Mouse (Mus musculus) common myeloid progenitor, adult 5-6 weeks (primary cell): Measurements from ENCODE around the gene Tex52. TPM values are rescaled to one million over a fixed set of nuclear protein-coding genes. Genes with fewer than 3 reads are reported as not detected.

Source experiments
- ATAC-seq: replicated peaks from 2 replicates; pipeline ENCODE4 v1.8.0; 2016; ENCODE audit warnings: low read depth, mild to moderate bottlenecking, moderate TSS enrichment, inconsistent platforms; ENCODE audit not compliant: poor library complexity, severe bottlenecking
- total RNA-seq: library from RNA; stranded (forward); fragments of 200-1000, 187-1606 nt; gene quantifications from 2 replicates; pipeline ENCODE4 v1.2.3, GENCODE M21; 2017

Gene Tex52
- not detected in 2 replicates for total RNA-seq

DNA sequence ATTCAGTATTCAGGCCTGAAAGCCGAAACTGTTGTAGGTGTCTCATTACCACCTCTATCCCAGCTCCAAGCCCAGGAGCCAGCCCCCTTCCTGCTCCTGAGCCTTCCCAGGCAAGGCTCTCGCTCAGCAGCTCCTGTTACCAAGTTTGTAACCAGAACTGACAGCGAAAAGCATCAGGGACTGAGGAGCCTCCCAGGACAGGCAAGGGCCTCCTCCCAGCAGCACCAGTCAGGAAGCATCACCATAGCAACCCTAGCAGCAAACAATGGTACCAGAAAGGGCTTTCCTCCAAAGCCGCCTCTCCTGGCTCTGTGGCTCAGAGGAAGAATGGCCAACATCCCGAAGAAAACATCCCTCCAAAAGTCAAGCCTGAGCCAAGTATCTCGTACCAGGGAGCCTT lies at the start of gene Tex52, which contains the start of gene Gm44596:
Gene Tex52, plus strand, starts transcription at position 265 of the 400 bp plus-strand sequence.
Gene Gm44596, plus strand, starts transcription at position 312 of the 400 bp plus-strand sequence.
- no peak for ATAC-seq

DNA sequence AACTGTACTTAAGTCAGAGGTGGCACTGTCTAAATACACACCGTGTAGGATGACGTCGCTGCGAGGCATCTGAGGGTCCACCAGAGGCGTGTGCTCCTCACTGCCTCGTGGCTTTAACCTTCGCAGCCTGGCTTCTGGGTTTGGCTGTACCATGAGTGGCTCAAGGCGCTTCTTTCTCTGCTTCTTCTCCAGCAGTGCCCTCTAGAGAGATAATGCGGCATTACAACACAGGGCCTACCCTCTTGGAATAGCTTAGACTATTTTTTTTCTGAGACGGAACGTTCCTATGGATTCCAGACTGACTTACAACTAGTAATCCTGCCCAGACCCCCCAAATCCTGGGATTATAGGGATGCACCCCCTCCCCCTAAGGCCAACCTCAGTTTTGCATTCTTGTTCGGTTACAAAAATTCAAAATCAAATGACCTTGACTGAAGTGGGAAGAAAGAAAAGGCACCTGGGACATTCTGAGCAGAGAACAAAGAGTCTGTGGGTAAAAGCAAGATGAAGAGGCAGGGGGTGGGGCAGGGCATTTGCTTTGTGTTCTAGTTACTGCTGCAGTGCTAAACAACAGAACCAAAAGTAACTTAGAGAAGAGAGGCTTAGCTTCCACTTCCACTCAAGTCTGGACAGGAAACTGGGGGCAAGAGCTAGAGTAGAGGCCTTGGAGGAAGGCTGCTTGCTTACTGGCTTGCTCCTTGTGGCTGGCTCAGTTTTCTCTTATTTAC lies 40.7 kb upstream of the Tex52 start:
- ATAC-seq, result peak; percentile 96

DNA sequence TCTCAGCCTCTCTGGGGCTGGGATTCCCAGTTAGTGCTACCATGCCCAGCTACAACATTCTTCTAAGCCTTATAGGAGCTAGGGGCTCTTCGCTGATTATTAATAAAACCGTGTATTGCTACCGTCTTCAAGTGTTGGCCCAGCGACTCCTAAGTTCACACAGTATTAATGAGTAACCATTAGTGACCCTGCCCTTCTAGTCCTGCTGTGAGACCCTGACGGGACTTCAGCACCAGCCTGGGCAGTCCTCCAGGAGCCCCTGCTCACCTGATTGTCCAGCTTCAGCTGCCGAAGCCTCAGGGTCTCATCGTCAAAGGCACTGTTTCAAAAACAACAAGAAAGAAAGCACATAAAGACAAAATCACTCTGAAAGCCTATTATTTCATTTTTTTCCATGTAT lies 37.8 kb upstream of the Tex52 start:
- no peak for ATAC-seq

DNA sequence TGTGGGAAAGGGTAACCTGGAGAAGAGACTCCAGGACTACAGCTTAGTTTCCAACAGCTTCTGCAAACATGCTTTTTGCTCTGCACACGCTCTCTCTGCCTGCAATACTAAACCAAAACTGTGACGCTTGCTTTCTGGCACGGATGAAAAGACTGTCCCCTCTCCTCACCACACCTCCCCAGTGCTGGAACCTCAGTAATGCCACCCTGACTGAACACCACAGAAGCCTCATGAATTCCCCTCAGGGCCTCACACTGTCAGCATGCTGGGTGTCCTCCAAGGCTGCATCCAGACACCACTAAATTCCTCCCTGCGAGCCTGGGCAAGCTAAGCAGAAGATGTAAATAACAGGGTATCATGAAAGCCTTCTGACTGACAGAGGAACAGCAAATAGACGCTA lies 36.4 kb upstream of the Tex52 start:
- ATAC-seq, result no peak

DNA sequence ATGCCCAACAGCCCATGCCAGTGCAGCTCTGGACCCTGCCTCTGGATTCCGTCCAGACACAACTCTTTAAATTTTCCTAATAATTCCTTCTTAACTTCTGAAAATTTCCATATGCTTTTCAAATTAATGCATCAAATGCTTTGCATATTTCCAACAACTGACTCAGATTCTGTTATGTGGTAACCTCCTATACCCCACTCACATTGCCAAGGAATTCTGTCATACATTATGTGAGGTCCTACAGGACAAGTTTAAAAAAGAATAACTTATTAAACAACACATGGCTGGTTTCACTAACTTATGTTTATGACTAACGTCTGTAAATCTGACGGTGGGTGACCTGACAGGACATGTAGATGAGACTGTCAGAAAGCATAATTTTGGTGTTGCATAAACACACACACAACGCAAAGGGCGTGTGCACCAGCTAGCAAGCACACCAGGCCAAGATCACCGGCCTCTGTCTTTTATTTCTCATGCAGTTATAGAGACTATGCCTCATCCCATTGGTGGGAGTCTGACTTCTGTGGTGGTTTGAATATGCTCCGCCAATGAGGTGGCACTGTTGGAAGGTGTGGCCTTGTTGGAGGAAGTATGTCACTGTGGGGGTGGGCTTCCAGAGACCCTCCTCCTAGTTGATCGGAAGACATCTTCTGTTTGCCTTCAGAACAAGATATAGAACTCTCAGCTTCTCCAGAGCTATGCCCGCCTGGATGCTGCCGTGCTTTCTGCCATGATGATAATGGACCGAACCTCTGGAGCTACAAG lies 33.1 kb upstream of the Tex52 start:
- no peak for ATAC-seq

DNA sequence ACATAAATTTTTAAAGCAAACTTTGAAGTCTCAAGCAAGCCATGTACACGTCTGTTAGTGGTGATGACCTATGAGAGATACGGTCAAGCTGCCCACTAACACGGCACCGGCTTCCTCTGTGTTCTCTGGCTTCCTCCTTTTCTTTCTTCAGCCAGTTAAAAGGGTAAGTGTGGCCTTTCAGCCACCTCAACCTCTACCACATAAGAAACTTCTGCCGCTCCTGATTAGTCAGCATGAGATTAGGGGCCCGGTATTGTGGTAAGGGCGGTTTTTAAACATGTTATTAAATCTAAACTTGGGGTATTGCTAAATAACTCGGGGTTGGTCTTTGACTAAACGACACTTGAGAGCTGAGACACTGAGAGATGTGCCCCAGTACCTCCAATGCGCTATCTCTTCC lies 29.6 kb upstream of the Tex52 start:
- peak; percentile 94 for ATAC-seq

DNA sequence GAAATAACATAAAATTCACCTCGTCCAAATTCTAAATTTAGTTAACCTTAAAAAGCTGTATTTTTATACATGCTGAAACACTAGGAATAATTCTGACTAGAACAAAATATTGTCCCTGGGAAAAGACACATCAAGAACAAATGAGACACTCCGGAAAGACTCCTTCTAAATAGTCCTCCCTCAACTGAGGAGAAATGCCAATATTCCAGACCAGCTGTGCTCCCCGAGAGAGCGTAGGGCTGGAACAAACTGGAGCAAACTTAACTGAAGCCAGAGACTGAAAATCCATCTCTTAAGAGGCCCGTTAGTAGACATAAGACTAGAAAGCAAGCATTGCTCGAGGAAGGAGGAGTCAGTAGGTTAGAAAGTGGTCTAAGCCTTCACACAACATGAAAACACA lies 28.5 kb upstream of the Tex52 start:
- no peak for ATAC-seq

DNA sequence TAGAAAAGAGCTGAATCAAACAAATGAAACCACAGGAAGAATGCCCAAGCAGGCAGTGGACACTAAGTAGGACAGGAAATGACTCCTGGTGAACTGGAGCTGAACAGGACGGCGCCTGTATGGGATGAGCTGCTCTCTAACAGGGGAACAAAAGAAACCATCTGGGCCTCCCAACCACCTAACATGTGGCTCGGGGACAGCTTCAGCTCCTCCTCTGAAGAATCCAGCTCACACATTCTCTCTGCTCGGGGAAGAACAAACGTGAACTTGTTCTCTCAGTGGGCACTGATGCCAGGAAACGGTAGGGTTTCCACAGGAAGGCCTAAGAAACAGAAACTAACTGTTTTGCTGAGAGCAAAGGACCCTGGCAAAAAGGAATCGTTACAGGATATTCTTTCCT lies 25.5 kb upstream of the Tex52 start:
- no peak for ATAC-seq

DNA sequence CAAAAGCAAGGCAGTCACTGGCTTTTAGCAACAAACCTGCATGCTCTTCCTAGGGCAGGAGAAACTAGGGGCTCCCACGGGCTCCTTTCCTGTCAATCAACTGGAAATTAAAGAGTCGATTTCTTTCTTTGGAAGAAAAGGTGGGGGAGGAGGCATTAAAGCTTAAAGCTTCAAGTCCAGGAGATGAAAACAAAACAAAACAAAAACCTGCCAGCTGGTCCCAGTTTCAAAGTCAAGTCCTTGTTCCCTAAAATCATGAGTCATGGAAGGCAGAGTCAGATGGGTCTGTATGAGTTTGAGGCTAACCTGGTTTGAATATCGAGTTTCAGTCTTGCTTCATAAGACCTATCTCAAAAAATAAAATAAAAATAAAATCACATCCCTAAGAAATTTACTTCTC lies 21.1 kb upstream of the Tex52 start:
- no peak for ATAC-seq

DNA sequence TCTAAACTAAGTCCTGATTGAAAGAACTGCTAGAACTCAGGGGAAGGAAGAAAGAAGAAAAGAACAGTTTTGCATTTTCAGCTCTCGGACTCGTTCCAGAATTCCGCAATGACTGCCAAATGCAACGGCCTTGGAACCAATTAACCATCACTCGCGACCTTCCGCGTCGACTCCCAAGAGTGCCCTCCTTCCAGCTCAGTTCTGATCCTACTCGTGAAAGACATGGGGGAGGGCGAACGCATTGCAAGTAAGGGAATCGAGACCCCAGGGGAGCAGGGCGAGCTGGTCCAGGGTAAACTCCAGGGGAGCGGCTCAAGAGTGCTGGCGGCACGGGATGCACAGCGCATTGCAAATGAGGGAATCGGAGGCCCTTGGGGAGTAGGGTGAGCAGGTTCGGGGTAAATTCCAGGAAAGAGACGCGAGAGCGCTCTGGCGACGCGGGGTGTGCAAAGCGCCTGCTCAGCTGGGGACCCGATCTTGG lies 20.0 kb upstream of the Tex52 start:
- peak; percentile 4; the same call in 1 of the 2 replicates for ATAC-seq

DNA sequence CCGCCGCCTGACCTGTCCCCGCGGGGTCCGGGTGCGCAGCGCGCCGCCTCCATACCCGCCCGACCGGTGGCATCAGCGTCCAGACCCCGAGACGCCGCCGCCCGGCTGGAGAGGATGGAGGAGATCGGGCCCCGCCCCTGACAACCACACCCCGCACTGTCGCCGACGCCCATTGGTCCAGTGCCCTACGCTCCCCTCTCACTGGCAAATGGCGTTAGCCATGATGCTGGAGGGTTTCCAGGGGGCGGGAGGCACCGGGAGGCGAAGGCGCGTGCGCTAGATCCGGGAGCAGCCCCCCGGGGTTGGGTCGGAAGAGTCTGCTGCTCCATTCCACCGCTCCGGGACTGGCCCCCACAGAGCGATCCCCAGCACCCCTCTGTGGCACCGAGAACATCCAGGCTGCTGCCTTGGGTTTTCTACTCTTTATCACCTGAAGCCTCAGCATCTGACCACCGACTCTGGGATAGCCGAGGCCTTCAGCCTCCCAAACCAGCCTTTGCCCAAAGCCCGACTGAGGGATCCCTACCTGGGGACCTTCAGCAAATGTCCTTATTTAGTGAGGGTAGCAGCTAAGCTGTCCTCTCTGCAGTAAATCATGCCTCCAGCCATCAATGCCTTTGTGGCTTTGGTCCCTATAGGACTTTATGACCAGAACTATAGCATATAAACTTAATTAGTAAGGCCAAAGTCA lies 19.4 kb upstream of the Tex52 start, which contains the start of gene Tulp3:
Gene Tulp3, minus strand, starts transcription at position 126 of the 691 bp plus-strand sequence.
- peak; percentile 97 for ATAC-seq

DNA sequence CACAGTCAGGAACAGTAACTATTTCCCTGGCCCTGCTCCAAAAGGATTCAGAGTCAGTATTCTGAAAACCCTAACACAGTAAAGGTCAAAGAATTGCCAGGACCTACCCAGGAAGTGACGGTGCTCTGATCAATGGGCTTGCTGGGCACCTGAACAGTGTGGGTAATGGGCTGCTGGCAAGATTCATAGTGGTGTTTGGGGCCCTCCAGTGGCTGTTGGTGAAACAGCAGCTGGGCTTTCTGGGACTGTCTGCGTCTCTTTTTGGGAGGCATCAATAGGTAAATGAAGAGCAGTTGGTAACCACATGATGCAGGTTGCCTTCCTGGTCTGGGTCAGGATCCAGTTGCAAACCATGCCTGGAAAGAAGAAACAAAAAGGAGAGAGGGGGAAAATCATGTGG lies 16.3 kb upstream of the Tex52 start:
- peak; percentile 20; the same call in 1 of the 2 replicates for ATAC-seq

DNA sequence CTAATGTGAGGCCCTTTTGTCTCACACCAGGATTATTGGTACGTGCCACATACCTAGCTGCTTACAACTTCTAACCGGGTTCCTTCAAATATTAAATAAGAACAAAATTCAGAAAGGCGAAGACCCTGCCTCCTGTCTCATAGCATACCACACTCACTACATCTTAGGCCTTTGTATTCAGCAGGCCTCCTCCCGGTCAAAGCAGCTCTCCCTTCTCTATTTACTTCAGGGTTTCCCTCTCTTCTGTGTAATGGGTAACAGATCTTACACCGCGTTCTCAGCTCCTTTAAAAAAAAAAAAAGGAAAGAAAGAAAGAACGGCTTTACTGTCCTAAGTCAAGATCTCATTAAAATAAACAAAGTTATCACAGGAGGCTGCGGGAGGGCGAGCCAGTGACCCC lies 13.4 kb upstream of the Tex52 start:
- no peak for ATAC-seq

DNA sequence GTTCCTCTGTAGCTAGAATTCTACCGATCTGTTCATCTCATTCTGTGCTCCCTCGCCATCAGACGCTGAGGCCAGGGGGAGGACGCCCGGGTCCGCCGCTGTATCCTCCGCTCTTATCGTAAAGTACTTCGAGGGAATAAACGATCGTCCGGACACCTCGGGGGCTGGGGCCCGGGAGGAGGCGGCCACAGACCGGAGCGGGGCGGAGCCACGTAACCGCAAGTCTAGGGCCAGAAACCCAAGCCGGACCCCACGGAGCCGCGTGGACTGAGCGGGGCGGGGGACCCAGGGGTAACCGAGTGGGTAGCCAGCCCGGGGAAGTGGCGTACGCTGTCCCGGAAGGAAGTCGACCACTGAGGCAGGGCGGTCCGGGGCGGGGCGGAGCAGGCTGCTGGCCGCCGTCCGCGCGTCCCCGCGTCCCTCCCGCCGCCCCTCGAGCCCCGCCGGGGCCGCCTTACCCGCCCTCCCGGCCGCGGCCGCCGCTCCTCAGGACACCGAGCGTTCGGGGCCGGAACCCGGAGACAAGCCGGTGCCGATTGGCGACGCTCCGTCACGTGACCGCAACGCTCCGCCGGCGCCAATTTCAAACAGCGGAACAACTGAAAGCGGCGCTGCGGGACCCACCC lies 12.8 kb upstream of the Tex52 start, which contains the start of the genes Rhno1 and Foxm1:
Gene Rhno1, minus strand, starts transcription at position 531 of the 626 bp plus-strand sequence.
Gene Foxm1, plus strand, starts transcription at position 587 of the 626 bp plus-strand sequence.
- peak; percentile 77 for ATAC-seq

DNA sequence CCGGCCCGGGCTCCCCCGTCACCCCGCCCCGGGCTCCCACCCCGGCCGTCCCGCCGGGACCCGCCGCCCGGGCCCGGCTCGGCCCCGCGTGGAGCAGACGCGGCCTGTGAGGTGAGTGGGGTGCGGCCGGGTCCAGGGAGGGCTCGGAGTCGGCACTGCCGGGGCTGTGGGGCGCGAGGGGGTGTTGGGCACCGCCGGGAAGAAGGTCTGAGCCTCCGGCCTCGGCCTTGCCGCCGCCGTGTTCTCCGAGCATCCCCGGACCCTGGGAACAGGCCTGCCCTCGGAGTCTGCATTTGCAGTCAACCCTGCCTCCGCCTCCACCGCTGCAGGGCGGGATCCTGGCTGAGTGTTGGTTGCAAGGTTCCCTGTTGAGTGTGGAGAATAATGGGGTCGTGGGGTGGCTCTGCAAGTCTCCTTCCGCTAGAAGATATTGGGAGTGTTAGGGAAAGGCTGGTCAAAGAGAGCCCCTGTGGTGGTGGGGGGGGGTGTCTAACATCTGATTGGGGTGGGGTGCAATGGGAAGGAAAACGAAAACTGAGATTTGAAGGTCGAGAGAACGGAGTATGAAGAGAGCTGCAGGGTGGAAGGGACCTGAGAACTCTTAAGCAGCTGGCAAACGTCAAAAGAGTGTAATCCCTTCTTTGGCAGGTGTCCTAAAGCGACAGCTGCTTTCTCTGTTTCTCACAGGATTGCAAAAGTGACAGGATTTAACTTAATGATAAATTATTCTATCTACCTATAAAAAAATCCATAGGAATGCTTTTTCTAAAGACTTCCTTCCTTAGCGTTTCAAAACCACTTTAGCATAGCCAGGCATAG lies 12.0 kb upstream of the Tex52 start:
- ATAC-seq, result peak; percentile 4; the same call in 1 of the 2 replicates

DNA sequence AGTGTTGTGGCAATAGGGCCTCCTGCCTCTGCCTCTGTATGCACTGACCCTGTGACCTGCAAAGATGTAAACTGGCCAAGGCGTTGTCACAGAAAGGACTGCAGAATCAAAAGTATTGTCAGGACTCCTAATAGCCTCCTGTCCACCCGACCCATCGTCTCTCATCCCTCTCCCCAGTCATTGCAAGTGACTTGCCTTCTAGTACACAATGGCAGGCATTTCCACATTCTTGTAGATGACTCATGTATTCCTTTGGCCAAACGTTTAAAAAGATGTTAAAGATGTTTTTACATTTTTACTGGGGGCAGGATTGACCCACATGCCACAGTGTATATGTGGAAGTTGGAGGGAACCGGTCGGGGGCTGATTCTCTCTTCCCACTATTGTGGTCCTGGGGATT lies 10.5 kb upstream of the Tex52 start:
- ATAC-seq, result no peak

DNA sequence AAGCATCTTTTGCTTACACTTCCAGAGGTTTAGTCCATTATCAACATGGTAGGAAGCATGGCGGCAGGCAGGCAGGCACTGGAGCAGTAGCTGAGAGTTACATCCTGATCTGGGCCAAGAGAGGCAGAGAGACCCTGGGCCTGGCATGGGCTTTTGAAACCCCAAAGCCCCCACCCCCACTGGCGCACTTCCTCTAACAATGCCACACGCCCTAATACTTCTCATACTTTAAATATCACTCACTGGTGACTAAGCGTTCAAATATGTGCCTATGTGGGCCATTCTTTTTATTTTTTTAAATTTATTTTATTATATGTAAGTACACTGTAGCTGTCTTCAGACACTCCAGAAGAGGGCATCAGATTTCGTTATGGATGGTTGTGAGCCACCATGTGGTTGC lies 8.8 kb upstream of the Tex52 start:
- no peak for ATAC-seq

DNA sequence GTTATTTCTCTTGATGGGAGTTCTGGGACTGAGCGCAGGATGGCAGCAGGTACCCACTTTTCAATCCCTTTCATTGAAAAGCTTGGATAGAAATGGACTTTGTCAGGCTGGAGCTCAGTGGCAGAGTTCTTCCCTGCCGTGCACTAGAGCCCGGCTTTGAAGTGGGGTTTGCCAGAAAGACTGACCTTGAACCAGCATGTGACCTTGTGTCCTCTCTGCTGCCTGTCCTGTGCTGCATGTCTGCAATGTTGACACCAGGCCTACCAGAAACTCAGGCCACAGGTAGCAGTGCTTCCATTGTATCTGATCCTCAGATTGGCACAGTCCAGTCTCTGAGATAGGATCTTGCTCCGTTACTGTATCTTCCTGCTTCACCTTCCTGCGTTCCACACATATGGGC lies 5.2 kb upstream of the Tex52 start:
- ATAC-seq, result no peak
